In the genomic region with DNA sequence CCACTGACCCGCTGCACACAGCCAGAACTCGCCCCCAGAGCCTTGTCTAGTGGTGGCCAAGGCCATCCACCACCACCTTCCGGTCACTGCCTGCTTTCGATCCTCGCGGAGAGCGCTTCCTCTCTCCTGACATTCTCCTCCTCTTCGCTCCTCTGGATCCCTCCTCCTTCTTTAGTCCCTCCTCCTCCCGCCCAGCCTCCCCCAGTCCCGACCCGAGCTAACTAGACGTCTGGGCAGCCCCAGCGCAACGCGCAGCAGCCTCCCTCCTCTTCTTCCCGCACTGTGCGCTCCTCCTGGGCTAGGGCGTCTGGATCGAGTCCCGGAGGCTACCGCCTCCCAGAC, we compare ENCODE assay signal across 8 mouse cellular contexts. TPM values are rescaled to one million over a fixed set of nuclear protein-coding genes. Genes with fewer than 3 reads are reported as not detected.
A peak's percentile ranks its signal among the peaks of the same experiment; 100 is the strongest.
DNase-seq lines count a peak whose midpoint lies in the region; ATAC-seq and TF ChIP-seq lines count a peak whose summit lies in the region.

Gene Egfr (plus strand): TSS at position 197 of the 342 bp plus-strand sequence.

- no peaks in the 10 kb centered on the region for H3K36me3 ChIP-seq in hindbrain, embryonic 16.5 days (ENCODE audit: control insufficient read depth, insufficient read depth, low read length)
- no peaks in the 10 kb centered on the region for H3K36me3 ChIP-seq in megakaryocyte, embryonic 14.5 days (replicated peaks; ENCODE audit: low read length)
- H3K36me3 ChIP-seq in small intestine, adult 2 months (ENCODE audit: control insufficient read depth, insufficient read depth, low read length), result no peaks in the 10 kb centered on the region

- intact Hi-C loops in left cerebral cortex, postnatal 25 days (cut with DNase I), result loop anchor here (5.0 kb wide), 1 partner anchor 190 kb away; no protein-coding TSS in a partner anchor

- TF ChIP-seq POLR2A in small intestine, adult 2 months (IDR thresholded peaks at IDR 0.05; ENCODE audit: low read depth, low read length), result peak; percentile 67; the same call in 1 of the 2 replicates

- H3K4me3 ChIP-seq in hindbrain, embryonic 16.5 days (ENCODE audit: low read length), result peak within 1 kb of the TSS; percentile 77
- peak within 1 kb of the TSS; percentile 82 for H3K4me3 ChIP-seq in megakaryocyte, embryonic 14.5 days (replicated peaks)
- H3K4me3 ChIP-seq in small intestine, adult 2 months (ENCODE audit: low read depth, low read length), result peak within 1 kb of the TSS; percentile 87

- peak within 1 kb of the TSS; percentile 96 for H3K4me2 ChIP-seq in hindbrain, embryonic 16.5 days (ENCODE audit: low read length)

- WGBS in hindbrain, embryonic 16.5 days, result under 1% methylated on average over 21 of the region's 21 CpGs
- WGBS in small intestine, adult 2 months, result 1% methylated on average over 21 of the region's 21 CpGs

- H3K9ac ChIP-seq in hindbrain, embryonic 16.5 days (ENCODE audit: low read depth, low read length), result peak within 1 kb of the TSS; percentile 74

- no peaks in the 10 kb centered on the region for H3K9me3 ChIP-seq in hindbrain, embryonic 16.5 days (ENCODE audit: control insufficient read depth, low read length)
- H3K9me3 ChIP-seq in megakaryocyte, embryonic 14.5 days, result 0 out of 2 replicates have a peak, but pooled peaks cover 2% of the 10 kb centered on the region

- ATAC-seq in hindbrain, embryonic 16.5 days, result peak; percentile 94

- peaks cover 2% of the 10 kb centered on the region; the same call in 1 of the 2 replicates for H3K4me1 ChIP-seq in hindbrain, embryonic 16.5 days (ENCODE audit: control insufficient read depth, insufficient read depth, low read depth, low read length)
- peaks cover 11% of the 10 kb centered on the region for H3K4me1 ChIP-seq in megakaryocyte, embryonic 14.5 days
- peaks cover 2% of the 10 kb centered on the region; the same call in 1 of the 2 replicates for H3K4me1 ChIP-seq in small intestine, adult 2 months (ENCODE audit: control insufficient read depth, insufficient read depth, insufficient read length, low read length)

- TF ChIP-seq CTCF in small intestine, adult 2 months (IDR thresholded peaks at IDR 0.05; ENCODE audit: extremely low read depth, insufficient read length, insufficient replicate concordance, low read depth, low read length), result no peak

- peaks cover 18% of the 10 kb centered on the region; the same call in 1 of the 2 replicates for H3K27me3 ChIP-seq in hindbrain, embryonic 16.5 days (replicated peaks; ENCODE audit: control insufficient read depth, insufficient read depth, low read length)
- H3K27me3 ChIP-seq in megakaryocyte, embryonic 14.5 days (replicated peaks), result peaks cover 40% of the 10 kb centered on the region
- no peaks in the 10 kb centered on the region for H3K27me3 ChIP-seq in small intestine, adult 2 months (ENCODE audit: control insufficient read depth, insufficient read depth, low read length)

- H3K27ac ChIP-seq in hindbrain, embryonic 16.5 days (ENCODE audit: low read depth, low read length), result no peak within 1 kb of the TSS; the same call in 1 of the 2 replicates
- H3K27ac ChIP-seq in small intestine, adult 2 months (ENCODE audit: insufficient read depth, low read depth, low read length), result peak within 1 kb of the TSS; percentile 70

- peak; percentile 36 to 53 for DNase-seq in adrenal gland, adult 18-20 months (ENCODE audit: low spot score in 2 of 2)
- peak; percentile 16 to 17 for DNase-seq in cerebellum, postnatal 36 days
- DNase-seq in gastrocnemius, postnatal 25 days, result peak; percentile 86
- DNase-seq in left cerebral cortex, postnatal 25 days (ENCODE audit: low spot score in 2 of 2), result peak; percentile 15 to 25
- no peak for DNase-seq in thymus, postnatal 10 days (ENCODE audit: low spot score in 2 of 2)

RNA-seq across cellular contexts. Expression of gene Egfr, which starts in this region (rescaled TPM):
- total RNA-seq in adrenal gland, adult 18-20 months (2021), result 10 to 100 TPM; 10.4 to 11.8 TPM
- 10 to 100 TPM; 13.9 to 14.3 TPM for total RNA-seq in gastrocnemius, postnatal 25 days (2021)
- polyA plus RNA-seq in hindbrain, embryonic 16.5 days (2015; fragmentation: Nextera tagmentation; extraction: Ambion mirVana), result 6.2 and 8.4 TPM in 2 replicates
- 10 to 100 TPM; 12.5 to 12.7 TPM for total RNA-seq in left cerebral cortex, postnatal 25 days (2021)
- polyA plus RNA-seq in megakaryocyte, embryonic 14.5 days (2012; ENCODE audit: insufficient read depth, low replicate concordance), result 0.15 TPM in 1 of 2 replicates, not detected in the other
- 26.3 and 63.3 TPM in 2 replicates for polyA plus RNA-seq in small intestine, adult 2 months (2012; rRNA removed)

Comparison
In these comparisons a context has a peak if more than half of its experiments do, and no peak if none do; other contexts are left out.
1. DNase-seq: peak in adrenal gland, adult 18-20 months (2 of 2), cerebellum, postnatal 36 days (2 of 2), gastrocnemius, postnatal 25 days (single experiment) and left cerebral cortex, postnatal 25 days (2 of 2); none in thymus, postnatal 10 days (0 of 2).
2. Peak in every context shown above with its lines, with median percentiles within 50 percentile points of each other: H3K4me3 ChIP-seq.